Mouse (Mus musculus) thymus, adult 18-20 months (tissue): Measurements from ENCODE around the gene Satb2.

Experiments used
- DNase-seq, 2 experiments: peaks; one replicate each; pipeline ENCODE4 v3.0.0; 2022; ENCODE audit warnings: mixed read lengths in 2 of 2

Satb2 gene

DNA sequence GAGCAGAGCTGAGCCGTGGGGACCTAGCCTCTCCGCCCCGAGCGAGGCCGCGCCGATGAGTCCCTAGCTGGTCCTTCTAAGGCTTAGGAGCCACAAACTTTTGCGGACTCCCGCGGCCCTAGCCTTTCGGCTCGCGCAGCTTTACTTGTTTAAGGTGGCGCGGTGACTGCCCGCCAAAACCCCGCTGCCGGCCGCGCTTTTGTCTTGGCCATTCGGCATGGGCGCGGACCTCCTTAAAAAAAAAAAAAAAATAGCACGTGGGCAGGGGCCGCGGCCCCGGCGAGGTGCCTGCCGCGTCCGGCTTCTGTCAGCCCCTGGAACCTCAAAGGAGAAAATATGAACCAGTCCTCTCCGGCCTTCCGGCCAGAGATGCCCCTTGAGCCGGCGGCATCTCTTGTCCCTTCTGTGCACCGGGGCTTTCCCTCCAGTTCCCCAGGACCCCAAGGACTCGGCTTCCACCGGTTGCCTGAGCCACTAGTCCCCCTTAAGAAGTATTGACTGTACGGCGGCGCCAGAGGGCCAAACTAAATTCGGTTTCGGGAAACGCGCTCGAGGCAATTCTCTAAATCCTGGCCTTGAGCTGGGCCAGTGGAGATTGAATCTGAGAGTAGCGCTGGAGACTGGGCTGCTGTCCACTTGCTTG is 5.4 kb downstream of the Satb2 start:
- DNase-seq = peak; percentile 42 to 67

DNA sequence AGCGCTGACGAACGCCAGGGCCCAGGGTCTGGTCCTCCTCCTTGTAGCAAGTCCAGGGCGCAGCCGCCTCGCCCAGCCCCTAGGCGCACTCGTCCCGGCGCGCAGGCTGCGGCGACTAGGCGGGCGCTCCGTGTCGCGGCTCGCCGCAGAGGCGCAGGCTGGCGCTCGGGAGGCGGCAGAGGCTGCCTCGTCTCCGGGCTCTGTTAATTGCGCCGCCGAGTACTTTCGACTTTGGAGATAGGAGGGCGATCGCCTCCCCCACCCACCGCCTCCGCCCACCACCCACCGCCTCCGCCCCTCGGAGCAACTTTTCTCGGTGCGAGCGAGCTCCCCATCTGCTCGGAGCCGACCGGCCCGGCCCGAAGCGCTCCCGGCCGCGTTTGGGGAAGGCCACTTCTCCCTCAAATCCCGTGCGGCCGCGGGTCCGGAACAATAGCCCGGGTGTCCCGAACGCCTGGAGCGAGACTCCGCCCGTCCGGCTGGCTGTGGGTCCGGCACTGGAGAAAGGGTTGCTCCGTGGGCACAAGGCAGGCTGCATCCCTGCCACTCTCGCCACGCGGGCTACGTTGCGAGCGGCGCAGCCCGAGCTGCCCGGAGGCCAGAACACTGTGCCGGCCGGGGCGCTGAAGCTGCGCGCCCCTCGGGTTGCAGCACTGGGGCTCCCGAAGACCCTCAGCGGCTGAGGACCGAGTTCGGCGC is 6.0 kb downstream of the Satb2 start:
- DNase-seq = no peak

DNA sequence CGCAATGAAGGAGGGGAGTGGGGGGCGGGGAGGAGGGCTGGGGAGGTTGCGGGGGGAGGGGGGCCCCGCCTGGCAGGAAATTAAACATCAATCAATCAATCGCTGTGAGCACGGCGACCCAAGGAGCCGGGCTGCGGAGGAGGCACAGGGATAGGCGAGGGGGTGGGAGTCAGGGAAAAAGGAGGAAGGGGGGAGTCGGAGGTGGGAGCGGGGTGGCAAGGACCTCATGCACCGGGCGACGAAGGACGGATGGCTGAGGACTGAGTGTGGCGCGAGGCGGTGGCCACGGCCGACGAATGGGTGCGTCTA is 6.6 kb downstream of the Satb2 start:
- DNase-seq = no peak

DNA sequence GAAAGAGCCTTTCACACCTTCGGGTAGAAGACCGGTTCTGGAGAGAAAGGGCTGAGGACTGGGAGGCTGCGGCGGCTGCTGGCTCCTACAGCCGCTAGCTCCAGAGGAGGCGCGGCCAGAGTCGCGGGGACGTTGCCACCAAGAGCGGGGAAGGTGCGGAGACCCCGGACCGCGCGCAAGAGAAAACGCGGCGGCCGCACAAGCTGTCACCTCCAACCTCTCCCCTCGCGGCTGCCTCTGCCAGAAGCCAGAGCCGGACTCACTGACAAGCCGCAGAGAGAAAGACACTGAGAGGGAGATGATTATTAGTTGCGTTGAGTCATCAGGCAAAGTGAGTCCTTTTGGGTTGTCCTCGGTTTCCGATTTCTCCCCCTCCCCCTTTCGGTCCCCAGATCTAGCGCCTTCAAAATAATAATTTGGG is 7.0 kb downstream of the Satb2 start:
- DNase-seq = no peak

DNA sequence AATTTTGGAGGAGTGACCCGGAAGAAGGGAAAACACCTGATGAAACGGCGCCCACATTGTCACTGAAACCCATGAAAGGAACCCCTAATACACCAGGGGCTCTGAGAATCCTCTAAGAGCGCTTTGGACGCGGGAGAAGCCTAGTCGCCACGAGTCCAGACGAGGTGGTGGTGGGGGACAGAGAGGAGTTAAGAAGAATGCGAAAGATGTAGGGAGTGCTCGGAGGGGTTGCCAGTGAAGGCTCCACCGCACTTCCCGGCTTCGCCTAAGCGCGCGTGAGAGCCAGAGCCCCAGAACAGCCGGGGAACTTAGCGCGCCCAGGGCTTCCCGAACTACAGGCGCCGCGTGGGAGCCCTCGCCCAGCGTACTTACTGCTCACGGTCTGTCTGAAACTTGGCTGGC is 7.7 kb downstream of the Satb2 start:
- DNase-seq = no peak

DNA sequence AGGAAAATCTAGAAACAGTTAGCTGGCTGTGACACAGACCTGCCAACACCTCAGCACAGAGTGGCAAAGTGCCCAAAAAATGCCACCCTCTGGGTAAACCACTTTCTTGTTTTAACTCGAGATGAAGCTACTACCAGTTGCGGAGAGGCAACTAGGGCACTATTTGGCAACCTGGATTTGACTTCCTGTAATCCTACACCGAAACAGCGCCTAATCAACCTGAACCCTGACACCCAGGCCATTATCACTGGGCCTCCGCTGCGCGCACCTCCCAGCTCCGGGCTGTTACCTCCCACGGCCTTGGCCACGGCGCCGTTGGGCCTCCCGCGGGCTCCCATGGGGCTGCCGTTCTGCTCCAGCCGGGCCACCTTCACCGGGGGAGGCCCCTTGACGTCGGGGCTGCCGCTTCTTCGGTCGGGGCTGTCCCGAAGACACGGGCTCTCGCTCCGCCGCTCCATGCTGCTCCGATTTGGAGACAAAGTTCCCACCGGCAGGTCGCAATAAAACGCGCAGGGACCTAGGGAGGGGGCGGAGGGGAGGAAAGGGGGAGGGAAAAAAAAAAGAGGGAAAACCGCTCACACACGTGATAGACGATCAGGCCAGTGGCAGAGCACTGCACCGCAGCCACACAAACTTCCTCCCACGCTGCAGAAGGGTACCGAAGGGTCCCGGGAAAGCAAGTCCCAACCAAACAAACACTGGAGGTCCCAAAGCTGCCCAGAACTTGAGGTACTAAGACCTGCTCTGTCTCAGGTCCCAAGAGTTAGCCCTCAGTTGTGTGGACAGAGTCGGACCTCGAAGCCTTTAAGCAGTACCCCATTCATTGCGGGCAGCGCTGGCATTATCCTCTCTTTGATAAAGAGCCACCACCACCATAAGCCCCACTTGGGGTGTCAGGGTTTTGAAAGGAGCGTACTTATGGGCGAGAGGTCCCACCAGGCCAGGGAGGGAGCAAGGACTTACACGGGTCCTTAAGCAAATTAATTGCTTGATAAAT is 8.8 kb downstream of the Satb2 start:
- no peak for DNase-seq

DNA sequence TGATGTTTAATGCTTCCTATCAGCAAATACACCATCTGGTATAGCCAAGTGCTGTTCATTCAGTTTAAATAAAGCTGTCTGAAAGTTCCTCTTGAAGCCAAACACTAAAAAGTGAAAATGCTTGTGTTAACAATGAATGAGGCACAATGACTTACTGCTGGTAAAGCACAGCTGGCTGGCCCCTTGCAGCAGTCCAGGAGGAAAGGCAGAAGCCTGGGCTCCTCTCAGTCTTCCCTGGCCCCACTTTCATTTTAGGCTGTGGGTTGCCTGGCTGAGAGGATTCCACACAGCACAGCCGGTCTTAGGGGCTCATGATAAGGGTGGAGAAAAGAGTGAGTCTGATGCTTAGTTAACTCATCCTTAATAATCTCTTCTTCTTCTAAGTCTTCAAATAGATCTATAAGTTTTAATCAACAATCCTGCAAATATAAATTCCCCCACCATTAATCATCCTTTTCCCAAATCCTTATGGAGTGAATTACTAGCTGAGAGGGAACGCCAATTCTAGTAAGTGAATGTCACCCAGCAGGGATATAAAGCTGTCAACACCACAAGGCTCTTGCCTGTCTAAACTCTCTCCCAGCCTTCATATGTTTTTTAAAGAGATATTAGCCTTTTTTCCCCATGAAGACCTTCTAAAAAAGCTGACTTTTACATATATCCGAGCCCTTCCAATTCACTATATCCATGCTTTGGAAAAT is 12.4 kb downstream of the Satb2 start:
- no peak for DNase-seq

DNA sequence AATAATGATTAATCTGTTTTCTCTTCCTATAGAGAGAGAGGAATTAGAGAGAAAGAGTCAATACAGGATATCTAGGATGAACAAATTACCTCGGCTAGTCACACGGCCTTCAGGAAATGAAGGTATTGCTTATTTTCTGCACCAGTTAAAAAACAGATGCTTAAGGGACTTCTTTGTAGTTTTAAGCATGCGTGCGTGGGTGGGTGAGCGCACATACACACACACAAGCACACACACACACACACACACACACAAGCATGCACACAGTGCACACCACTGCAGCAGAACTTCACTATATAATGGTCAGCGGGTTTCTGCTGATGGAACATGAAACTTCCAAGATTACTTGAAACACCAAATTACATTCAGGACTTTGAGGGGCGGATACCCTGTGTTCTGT is 14.0 kb downstream of the Satb2 start:
- no peak for DNase-seq

DNA sequence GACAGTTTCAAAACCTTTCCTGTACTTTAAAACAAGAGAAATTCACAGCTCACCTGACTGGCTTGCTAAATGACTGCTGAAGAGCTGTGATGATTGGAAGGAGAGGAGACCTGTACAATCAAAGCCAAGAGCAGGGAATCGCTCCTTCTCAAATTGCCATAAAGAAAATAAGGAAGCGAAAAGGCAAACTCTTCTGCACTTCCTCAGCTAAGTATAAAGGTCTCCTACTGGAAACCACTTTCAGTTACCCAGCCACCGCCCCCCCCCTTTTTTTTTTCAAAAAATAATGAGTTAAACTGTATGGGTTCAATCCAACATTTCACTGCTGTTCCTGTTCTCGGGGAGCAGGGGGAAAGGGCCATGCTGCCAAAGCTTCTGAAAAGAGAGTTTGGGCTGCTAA is 15.2 kb downstream of the Satb2 start:
- no peak for DNase-seq

DNA sequence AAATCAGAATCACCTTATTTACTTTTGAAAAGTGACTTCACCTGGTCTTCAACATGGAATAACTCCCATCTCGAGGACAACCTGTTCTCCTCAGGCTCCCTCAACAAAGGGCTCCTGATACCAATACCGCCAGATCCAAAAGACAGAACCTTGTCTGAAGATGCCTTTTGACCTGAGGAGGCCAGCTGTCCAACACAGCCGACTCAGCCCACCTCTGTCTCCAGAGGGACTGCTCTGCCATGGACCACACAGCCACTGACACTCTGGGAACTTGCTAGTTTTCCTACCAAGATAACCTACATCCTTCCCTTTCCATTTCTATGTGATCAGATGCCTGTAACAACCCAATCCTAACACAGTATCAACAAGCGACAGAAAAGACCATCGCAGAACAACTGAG is 19.5 kb downstream of the Satb2 start:
- DNase-seq = no peak

DNA sequence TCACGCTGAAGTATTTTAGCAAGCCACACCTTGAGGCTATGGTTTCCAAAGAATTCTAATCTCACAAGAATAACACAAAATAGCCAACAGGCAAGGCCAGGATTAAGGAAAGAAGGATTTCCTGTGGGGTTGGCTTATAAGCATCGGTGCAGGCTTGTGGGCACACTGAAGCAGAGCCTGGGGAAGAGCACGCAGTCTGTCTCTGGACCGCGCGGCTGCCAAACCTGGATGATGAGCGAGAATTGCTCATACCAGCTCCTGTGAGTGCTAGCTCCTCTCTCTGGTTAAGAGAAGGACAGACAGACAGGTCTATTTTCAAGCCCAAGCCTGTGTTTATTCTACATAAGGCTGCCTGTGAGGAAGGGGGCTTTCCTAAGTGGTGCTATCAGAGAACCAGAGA is 20.5 kb downstream of the Satb2 start:
- no peak for DNase-seq

DNA sequence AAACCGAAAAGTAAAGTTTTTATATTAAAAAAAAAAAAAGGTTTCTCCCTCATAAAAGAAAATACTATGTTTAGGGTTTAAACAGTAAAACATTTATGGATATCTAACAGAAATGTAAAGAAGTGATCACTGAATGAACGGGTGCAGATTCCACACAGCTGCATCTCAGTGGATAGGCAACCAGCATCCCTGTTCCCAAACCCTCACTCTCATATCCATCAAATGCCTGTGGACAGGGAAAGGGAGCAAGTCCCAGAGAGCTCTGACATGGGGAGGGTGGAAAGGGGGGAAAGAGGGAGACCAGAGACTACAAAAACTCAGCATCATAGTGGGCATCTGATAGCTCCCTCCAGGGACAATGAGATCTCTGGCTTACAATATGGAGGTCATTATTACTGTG is 21.6 kb downstream of the Satb2 start:
- DNase-seq = no peak

DNA sequence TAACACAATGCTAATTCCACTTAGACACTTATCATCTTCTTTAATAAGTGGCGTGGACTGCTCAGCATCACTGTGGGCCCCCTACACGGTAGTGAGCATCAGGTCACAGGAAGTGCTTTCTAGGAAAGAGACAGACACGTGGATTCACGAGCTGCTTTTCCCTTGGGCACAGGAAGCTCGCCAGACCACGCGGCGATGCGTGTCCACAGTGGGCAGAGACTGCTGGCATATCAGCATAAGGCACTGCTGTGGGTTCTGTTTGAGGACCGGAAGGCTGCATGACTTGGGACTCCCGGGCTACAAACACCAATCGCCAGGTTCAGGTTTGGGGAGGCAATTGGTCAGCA is 22.7 kb downstream of the Satb2 start:
- no peak for DNase-seq

DNA sequence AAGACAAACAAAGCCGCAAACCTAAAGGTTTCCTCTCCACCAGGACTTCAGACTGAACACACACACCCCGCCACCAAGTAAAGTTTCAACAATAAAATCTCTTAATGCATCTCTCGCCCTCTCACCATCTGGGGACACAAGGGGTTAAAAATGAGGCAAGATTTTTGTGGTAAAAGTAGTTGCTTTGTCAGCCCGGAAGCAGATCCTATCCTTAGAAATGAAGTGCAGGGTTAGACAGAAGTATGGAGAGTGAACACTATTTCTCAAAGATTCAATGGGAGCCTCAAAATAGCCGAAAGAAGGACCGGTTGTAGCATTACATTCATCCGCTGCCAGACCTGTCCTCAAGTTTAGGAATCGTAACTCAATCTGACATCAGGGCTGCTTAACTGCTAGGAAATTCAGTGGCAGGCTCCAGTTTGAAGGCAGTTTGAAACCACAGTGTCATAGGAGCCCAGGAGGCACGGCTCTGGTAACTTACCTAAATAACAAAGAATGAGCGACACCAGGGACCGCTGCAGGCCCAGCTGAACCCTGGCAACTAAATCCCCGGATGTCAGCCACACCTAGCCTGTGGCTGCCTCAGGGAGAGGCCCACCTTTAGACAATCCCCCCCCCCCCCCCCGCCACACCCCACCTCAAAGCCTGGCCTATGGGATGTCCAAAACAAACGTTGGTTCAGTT is 23.3 kb downstream of the Satb2 start:
- no peak for DNase-seq

DNA sequence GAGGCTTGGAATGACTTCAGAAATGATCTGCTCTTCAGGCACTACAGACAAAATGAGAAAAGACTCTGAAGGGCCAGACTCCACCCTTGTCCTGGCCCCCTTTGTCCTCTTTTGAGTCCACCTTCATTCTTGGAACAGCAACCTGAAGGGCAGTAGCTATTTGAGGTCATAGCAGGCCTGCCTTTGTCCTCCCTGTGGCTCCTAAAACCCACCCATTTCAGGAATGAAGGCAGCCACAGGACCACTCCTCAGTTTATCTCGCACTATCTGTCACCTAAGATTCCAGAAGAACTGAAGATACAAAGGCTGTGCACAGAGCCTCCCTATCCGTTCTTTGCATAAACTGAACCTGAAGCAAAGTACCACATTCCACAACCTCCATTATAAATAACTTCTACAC is 24.9 kb downstream of the Satb2 start:
- no peak for DNase-seq

DNA sequence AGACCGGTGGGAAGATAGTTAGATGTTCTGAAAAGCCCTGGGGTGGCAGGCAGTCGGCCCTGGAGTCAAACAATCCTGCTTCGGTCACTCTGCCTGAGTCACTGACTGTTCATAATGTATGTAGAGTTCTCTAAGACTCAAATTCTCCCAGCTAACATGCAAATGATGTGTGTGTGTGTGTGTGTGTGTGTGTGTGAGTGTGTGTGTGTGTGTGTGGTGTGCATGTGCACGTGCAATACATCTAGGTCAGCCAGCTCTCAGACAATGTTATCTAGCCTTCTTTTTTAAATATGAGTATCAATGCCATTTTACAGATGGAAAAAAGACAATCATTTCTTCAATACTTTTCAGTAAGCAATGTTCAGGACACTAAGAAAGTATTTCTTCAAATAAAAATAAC is 26.5 kb downstream of the Satb2 start:
- no peak for DNase-seq

DNA sequence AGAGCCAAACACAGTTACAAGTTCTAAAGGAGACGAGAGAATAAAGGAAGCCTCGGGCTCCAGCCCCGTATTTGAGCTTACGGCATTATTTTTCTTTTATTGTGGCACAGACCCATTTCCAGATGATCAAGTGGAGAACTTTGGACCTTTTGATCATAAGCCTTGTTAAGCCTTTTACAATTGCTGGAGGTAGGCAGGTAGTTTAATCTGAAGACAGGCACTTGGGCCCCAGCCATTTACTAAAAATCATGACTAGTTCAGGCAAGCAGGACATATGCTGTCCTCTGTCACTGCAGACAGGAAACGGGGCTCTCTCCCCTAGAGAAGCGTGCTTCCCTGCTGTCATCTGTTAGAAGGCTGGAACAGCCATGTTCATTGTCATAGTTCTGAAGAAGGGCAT is 26.9 kb downstream of the Satb2 start:
- no peak for DNase-seq

DNA sequence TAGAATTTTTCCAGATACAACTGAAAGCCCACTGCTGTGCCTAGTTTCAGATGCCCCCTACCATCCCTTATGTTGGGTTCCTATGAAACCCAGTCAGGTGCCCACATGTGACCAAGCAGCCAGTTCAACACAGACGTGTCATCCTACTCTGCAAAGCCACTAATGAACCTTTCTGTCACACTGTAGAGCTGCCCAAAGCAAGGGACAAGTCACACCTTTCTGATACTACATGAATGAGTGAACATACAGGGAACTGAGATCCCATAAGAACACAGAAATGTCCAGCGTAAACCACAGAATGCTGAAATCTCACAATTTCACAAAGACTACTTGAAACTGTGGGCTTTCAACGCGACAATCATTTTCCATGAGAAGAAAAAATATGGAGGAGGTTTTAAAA is 39.0 kb downstream of the Satb2 start:
- no peak for DNase-seq

DNA sequence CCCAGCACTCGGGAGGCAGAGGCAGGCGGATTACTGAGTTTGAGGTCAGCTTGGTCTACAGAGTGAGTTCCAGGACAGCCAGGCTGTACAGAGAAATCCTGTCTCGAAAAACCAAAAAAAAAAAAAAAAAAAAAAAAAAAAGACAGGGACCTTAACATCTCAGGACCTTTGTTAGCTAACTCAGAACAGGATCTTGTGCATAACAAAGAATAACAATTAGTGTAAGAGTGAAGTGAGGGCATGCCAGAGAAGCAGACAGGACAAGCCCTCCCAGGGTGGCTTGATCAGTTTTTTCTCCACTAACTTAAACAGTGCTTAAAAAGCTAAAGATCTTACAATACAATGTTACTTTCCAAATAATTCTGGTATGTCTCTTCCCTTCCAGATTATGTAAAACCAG is 40.0 kb downstream of the Satb2 start:
- no peak for DNase-seq

DNA sequence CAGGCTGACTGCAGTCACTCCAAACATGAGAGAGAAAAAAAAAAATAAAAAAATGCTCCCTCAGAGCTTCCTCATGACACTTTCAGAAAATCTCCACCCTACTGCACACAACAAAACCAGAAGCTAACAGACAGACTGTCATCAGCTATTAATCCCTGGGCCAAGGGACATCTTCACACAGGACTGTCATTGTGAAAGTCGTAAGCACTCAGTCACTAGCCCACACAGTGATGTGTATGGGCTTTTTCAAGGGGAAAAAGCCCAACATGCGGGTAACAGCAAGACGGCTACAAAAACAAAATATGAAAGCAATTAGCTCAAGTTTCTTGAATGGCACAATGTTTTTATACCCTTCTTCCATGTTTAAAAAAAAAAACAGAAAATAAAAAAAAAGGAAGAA is 41.9 kb downstream of the Satb2 start:
- no peak for DNase-seq

DNA sequence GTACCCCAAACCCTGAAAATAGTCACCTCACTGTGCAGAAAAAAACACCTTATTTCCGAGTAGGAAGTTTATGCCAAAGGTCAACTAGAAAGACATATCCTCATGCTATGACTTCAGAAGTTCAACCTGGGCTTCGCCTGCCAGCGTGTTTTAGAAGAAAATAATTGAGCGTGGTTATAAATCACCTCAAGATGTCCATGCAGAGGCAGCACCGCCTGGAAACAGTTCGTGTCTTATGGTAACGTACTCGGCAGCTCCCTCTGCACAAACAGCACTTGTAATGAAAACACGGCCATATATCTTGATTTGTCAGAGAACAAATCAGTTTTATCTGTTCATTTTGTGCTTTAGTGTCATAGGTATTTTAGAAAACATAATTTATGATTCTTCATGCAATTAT is 44.6 kb downstream of the Satb2 start:
- DNase-seq = no peak

DNA sequence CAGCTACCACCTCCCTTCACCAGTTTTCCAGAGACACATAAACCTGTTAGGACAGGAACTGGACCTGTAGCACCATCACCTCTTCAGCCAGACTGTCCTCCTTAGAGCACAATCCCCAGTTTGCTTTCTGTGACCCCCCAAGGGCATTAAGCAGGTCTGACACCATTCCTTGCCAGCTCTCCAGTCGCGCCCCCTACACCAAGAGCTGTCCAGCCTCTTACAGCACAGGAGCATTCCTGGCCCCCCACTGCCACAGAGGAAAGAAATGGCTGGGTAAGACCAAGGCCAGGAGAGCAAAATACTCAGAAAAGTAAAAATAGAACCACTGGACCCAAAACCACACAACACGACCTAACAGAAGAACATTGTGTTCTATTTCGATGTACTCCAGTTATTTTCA is 48.4 kb downstream of the Satb2 start:
- DNase-seq = no peak

DNA sequence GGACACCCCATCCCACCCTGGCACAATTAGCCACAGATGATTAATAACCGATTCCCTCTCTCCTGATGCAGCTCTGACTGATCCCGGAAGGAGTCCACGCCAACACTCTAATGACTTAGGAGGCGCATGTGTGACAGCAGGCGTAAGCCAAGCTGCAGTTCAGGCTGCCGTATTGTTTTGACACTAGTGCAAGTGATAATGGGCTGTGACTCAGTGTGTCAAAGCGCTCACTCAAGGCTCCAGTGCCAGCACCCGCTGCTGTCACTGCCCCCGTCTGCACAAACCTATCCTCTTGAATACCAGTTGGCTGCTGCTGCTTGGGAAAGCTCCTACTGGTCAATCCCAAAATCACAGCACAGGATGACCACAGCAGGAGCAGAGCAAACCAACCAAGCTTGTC is 49.7 kb downstream of the Satb2 start:
- DNase-seq = no peak
